Mouse (Mus musculus) lung, postnatal 4 days (tissue): ENCODE data around the gene Gpt2.
A peak's percentile ranks its signal among the peaks of the same experiment; 100 is the strongest.

ENCODE experiments used
- DNase-seq, 2 experiments: peaks; one replicate each; pipeline ENCODE4 v3.0.0; 2021

Gpt2 gene

DNA sequence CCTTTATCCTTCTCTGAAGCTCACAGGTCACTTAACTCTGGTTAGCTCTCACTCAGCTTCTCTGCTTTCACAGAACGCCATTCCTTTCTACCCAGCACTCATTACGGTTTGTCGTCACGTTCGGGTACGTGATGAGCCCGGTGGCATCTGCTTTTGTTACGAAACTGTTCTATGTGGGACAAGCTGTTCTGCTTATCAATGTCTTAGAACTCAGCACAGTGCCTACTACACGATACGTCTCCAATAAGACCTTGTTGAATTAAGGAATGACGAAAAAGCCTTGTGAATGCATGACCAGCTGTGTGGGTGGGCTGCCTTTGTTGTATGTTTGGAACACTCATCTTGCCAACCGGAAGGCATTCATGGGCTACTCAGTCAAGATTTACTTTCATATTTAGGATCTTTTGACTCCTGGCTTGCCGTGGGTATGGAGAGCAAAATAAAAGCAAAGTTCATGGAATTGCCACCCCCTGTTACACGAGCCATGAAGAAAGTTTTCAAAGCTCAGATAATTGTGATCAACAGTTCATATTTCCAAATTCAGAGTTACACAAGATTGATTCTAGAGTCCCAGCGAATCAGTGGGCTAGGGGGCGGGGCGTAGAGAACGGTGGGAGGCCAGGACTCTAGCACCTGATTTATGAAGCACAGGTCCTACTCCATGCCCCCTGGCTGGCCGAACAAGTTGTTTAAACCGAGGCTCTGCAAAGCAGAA is 4.3 kb upstream of the Gpt2 start:
- no peak for DNase-seq

DNA sequence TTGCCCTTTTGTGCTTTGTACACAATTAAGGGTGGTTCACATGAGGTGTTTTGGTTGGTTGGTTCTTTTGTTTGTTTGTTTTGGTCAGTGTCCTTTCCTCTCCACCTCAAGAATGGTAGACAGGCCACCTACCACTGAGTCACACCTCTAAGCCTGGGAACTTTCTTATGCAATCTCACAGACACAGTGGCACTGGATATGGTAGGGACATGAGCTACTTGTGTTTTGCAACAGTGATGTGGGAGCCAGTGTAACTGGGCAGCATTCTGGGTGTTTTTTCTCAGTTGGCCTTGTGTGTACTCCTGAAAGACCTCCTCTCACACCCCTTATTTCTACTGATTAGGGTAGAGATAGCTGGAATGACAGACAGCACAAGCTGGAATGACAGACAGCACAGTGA is 3.7 kb upstream of the Gpt2 start:
- DNase-seq = no peak

DNA sequence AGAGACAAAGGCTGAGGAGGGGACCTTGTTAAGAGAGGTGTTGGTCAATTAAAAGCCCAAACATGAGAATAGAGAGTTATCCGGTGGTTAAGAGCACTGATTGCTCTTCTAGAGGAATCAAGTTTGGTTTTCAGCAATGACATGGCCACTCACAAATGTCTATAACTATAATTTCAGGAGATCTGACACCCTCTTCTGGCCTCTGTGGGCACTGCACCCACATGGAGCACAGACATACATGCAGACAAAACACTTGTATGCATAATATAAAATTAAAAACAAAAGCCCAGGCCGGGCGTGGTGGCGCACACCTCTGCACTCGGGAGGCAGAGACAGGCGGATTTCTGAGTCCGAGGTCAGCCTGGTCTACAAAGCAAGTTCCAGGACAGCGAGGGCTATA is 2.8 kb upstream of the Gpt2 start:
- DNase-seq = no peak

GRCm38 (mm10) chr8:85492940-85493931 is 860 bp downstream of the Gpt2 start:
- DNase-seq = no peak

DNA sequence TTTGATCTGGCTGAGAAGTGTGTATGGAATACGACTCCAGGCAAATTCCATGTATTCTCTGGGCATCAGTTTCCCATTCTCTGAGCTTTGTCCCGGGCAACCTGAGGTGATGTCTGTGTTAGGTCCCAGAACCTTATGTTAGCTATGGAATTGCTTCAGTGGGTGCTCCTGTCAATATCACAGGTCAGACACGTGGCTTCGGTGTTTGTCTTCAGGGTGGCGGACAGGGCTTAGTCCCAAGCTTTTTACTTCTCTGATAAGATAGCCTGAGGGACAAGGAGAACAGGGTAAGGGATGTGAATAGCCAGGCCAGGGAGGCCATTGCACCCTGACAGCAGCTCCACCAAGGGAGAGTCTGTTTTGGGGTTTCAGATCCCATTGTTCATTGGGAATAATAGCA is 3.7 kb downstream of the Gpt2 start:
- no peak for DNase-seq

DNA sequence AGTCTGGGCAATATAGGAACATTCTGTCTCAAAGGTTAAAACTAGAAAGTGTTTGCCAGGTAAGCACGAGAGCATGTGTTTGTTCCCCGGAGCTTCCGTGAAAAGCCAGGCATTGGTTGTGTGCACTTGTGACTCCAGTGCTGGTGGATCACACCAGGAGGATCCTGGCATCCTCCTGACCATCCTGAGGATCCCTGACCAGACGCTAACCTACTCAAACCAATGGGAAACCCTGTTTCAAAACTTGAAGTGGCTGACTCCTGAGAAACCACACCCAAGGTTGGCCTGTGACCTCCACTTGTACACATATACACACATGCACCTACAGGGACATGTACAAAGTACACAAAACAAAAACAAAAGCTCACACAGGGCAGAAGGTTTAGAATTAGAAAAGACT is 4.4 kb downstream of the Gpt2 start:
- no peak for DNase-seq

GRCm38 (mm10) chr8:85498577-85498976 is 6.2 kb downstream of the Gpt2 start:
- DNase-seq = no peak

DNA sequence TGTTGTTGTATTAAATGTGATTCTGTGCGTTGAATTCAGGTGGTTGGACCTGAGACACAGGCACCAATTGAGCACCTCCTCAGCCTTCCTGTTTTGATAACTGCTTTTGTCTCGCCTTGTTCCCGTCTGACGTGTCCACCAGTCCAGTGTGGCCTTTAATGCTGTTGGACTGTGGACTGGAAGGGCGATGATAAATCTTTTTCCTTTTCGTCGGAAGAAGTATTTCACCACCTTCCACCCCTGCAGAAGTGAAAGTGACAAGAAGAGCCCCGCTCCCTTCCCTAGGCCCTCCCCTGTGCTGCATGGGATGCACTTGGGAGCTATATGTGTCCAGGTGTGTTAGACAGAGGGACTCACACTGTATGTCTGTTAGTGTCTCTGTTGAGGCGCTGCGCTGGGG is 8.1 kb downstream of the Gpt2 start:
- no peak for DNase-seq

DNA sequence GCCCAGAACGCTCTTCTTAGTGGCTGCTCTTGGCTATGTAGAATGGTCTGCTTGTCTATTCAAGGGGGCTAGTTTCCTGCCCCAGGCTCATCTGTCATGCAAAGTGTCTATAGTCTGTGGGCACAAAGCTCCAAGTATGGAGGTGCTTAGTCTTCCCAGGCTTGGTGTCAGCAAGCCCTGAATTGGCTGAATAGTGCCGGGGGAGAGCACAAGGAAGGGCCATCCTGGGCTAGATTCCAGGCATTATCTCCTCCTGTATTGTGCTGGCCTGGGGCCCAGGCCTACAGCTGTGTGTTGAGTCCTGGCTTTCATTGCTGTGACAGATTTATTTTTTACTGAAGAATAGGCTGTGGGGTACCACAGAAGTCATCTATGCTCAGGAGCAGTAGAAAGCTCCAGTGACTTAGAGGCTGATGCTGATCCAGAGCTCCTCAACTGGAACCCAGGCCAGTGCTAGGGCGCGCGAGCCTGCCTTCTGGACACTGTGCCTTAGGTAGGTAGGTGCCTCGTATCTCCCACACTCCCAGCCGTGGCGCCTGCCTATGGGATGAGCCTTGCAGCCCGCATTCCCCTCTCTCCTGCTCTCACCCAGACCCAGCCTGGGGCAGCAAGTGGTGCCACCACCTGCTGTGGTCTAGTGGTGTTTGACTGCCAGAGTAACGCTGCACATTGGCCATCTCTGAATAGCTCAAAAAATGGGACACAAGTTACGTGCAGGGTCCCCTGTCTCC is 8.7 kb downstream of the Gpt2 start:
- peak; percentile 15 to 50 for DNase-seq

DNA sequence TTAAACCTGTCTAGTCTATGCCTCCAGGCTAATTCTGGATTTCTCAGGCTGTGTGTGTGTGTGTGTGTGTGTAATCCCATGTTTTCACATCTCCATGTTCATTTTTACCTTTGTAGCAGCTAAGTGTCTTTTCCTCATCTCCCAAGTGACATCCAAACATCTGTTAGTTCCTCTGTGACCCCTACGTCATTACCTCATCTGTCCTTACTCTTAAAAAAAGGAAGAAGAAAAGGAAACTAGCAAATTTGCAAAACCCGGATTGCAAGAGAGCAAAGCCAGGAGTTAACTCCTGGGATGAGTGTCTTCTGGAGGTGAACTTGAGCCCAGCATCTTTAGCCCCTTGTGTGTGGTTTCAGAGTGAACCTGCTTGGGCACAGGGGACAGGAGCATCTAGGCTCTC is 10.0 kb downstream of the Gpt2 start:
- DNase-seq = no peak

DNA sequence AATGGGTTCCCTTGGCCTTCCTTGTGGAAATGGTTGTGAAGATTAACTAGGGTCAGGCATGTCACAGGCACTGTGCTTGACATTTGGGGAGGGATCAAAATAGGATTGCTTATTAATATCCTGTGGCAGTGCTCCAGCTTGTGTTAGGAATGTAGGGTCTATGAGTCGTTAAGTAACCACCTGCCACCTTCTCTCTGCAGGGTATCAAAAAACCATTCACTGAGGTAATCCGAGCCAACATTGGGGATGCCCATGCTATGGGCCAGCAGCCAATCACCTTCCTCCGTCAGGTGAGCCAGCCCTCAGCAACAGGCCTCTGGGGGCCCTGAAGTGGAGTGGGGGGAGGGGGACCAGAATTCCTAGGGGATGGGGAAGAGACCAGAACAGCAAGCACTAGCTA is 10.7 kb downstream of the Gpt2 start:
- no peak for DNase-seq

- no peak for DNase-seq
Observed at GRCm38 (mm10) chr8:85504704-85505103, 12.3 kb downstream of the Gpt2 start.

- DNase-seq = no peak
Observed at GRCm38 (mm10) chr8:85506620-85507019, 14.2 kb downstream of the Gpt2 start.

DNA sequence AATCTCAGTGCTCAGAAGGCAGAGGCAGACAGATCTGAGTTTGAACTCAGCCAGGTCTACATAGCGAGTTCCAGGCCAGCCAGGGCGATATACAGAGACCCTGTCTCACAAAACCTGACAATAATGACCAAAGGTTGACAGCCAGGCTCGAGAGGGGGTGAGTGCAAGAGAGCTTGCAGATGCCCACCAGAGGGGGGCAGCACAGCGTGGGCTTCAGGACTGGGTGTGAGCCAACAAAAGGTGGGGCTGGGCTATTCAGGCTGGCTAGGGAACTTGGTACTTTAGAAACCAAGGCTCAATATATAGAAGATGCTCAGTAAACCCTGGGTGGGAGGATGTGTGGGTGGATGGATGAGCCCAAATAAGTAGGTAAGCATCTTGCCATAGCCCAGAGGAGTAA is 16.3 kb downstream of the Gpt2 start:
- DNase-seq = no peak

GRCm38 (mm10) chr8:85512234-85512633 is 19.9 kb downstream of the Gpt2 start:
- no peak for DNase-seq

GRCm38 (mm10) chr8:85513283-85513682 is 20.9 kb downstream of the Gpt2 start:
- no peak for DNase-seq

DNA sequence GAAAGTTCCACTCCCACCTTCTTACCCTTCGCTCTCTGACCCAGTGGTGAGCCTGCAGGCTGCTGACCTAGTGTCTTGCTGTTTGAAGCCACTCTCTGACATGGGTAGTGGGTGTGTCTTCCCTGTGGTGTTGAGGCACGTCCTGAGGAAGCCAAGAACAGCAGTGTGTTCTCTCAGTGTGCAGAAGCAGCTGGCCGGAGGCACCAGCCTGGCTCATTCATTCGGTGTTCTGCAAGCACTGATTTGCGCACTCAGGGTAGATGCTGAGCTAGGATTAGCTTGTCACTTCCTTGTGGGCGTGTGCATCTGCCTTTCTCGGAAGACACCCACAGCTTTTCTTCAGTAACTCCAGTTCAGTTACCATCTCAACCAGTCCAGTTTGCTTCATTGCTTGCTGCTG is 23.0 kb downstream of the Gpt2 start:
- no peak for DNase-seq

- DNase-seq = no peak
Observed at GRCm38 (mm10) chr8:85517336-85517735, 25.0 kb downstream of the Gpt2 start.

DNA sequence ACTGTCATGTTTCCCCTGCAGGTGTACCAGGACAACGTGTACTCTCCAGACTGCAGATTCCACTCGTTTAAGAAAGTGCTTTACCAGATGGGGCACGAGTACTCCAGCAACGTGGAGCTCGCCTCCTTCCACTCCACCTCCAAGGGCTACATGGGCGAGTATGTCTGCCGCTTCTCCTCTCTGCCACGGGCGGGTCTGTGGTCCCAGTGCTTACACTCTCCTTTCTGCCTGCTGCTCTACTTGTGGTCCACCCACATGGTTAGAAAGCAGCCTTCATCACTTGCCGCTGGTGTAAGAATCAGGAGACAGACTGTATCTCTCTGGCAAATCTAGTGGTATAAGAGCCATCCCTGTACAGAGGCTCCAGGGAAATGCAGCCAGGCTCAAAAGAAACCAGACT is 25.6 kb downstream of the Gpt2 start:
- DNase-seq = no peak

DNA sequence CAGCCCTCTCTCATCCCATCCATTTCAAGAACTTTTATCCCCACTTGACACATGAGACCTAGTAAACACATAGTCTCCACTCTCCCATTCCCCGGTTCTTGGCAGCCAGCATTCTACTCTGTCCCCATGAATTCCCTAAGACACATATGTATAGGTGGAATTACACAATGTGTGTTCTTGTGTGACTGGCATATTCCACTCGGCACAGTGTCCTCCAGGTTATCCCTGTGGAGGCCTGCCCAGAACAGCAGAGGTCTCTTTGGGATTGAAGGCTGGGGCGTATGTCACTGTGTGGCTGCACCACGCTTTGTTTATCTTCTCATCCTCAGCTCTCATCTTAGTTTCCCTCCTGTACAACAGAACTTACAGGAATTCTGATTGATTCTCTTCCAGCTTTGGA is 28.2 kb downstream of the Gpt2 start:
- no peak for DNase-seq

DNA sequence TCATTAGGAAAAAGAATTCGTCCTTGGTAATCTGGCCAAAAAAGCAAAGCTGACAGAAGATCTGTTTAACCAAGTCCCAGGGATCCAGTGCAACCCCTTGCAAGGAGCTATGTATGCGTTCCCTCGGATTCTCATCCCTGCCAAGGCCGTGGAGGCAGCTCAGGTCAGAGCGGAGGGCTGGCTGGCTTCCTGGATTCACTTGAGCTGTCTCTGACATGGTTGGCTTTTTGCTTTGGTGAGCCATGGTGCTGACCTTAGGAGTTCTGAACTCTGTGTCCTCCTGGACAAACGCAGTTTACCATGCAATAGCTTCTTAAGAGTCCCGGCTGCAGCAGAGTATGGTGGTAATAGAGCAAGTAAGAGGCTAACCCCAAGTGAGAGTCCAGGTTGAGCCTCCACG is 29.0 kb downstream of the Gpt2 start:
- no peak for DNase-seq

GRCm38 (mm10) chr8:85524086-85524485 is 31.7 kb downstream of the Gpt2 start:
- DNase-seq = no peak

- peak; percentile 55 to 71 for DNase-seq
Observed at GRCm38 (mm10) chr8:85526105-85526504, 33.7 kb downstream of the Gpt2 start.

- DNase-seq = no peak
Observed at GRCm38 (mm10) chr8:85528959-85529358, 36.6 kb downstream of the Gpt2 start.
